Mouse (Mus musculus) adrenal gland, adult 2 months (tissue): Measurements from ENCODE around the gene Stx2. TPM values are rescaled to one million over a fixed set of nuclear protein-coding genes. Genes with fewer than 3 reads are reported as not detected.
"Not testable (repeated sequence)": the region's sequence is repeated elsewhere in the genome, so short reads cannot be mapped to it uniquely, and the experiment has no call there.

ENCODE experiments used
- DNase-seq: peaks from one replicate; pipeline ENCODE4 v3.0.0; 2021
- polyA plus RNA-seq: library from polyadenylated mRNA; depleted of rRNA; stranded (reverse); fragments of >200 nt; gene quantifications from 2 replicates; pipeline ENCODE4 v1.2.3, GENCODE M21; 2012
- total RNA-seq, 2 experiments: library from RNA; stranded (reverse); gene quantifications; 2 replicates each; pipeline ENCODE4 v1.2.3; 2021

Gene Stx2
- total and polyA plus RNA-seq, 3 experiments = 22.1 to 25.9 (median 25.4) TPM

- DNase-seq = no peak
Observed at GRCm38 (mm10) chr5:129009577-129009976, 1.2 kb upstream of the Stx2 start.

GRCm38 (mm10) chr5:129008008-129008407 is 366 bp downstream of the Stx2 start:
- no peak for DNase-seq

- peak; percentile 35 for DNase-seq
Observed at GRCm38 (mm10) chr5:129007105-129007957, 1.0 kb downstream of the Stx2 start.

DNA sequence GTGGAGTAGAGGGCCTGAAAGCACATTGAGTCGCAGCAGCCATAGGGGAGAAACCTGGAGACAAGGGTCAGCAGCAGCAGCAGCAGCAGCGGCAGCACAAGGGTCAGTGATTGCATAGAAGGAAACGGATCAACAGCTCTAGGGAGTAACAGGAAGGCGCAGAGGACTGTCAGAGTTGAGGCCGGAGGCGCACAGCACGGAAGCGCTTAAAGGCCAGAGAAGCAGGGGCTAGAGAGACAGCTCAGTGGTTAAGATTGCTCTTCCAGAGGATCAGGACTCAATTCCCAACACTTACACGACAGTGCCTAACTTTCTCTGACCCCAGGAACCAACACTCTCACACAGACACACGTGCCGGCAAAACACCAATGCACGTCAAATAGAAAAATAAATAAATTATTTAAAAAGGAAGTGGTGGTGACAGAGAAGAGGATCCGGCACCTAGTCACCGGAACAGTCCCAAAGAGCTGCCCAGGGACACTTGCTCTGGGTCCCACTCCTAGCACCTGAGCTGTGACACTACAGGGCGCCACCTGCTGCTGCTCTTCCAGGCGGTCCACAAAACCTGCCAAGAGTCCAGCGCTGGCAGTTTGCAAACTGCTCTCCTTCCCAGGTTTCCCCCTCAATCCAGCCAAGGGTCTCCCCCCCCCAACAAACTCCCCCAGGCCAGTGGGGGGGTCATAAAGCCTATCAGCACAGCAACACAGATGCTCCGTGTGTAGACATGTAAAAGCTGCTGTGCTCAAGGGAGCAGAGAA is 2.2 kb downstream of the Stx2 start:
- DNase-seq = peak; percentile 27

DNA sequence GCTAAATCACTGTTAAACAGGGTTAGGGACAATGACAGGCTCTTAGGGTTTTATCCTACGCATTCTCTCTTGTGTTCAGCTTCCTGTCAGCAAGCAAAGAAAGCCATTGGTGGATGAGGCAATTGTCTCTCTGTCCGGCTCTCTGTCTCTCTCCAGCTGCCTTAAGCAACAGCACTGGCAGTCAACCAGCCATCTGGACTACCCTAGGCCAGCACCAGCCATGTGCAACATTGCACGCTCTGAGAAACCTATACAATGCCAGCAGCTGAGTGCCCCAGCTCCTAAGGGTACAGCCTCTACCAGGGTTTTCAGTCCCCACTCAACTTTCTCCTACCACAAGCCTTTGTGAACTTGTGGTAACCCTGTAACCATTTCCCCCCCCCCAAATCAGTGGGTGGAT is 3.0 kb downstream of the Stx2 start:
- peak; percentile 41 for DNase-seq

GRCm38 (mm10) chr5:129002571-129003011 is 5.8 kb downstream of the Stx2 start:
- DNase-seq = peak; percentile 43

DNA sequence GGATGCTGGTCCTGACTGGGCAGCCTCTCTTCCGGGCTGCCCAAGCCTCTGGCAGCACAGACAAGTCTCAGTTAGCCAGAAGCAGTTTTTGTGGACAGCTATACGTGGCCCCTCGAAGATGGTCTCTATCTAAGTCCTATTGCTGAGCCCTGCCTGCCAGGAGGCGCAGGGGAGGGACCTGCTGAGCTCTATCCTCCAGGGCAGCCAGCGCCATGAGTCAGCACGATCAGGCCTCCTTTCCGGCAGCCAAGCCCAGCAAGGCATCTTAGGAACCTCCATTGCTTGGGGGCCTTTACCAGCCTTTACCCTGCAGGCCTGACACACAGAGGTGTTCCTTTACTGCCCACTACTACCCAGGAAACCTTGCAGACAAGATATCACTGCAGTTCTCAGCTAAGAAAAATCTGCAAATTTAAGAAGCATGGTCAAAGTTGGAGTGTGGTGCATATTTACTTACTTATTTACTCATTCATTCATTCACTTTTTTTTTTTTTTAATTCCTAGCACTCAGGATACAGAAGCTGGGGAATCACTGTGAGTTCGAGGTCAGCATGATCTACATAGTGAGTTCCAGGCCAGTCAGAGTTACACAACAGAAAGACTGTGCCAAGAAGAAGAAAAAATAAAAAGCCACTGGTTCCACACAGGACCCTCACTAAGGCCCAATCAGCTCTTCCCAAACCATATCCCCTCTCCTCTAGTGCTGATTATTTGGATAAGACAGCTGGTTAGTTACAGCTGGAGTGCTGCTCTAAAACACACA is 7.5 kb downstream of the Stx2 start:
- peak; percentile 75 for DNase-seq

DNA sequence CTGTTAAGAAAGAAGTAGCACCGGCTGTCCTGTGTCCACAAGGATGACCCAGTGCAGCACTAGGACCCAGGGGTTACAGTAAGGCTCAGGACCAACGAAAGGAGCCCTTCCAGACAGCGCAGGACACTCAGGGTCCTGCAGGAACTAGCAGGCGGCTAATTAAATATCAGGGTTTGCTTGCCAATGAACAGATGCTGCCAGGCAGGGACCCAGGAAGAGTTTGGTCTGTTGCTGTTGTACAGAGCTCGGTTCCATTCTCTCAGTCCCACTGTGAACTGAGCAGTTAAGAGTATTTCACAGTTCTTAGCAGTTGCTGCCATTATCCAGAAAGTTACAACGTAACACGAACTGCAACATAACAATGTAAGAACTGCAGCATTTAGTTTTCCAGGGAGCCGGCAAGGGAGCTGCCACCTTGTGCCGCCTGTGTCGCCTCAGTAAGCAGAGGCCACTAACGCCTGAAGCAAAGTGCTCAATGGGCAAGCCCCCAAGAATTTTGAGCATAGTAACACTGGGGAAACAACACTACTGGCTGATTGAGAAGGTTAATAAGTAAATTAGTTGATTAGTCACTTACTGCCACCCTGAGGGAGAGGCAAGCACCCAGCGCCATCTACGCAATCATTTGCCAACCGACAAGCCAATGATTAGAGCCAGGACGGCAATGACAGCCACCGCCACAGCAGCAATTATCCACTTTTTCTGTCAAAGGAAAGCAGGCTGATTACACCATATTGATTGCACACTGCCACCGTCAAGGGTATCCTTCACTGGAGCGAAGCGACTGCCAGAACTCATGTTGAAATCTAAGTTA is 21.0 kb downstream of the Stx2 start:
- peak; percentile 67 for DNase-seq

DNA sequence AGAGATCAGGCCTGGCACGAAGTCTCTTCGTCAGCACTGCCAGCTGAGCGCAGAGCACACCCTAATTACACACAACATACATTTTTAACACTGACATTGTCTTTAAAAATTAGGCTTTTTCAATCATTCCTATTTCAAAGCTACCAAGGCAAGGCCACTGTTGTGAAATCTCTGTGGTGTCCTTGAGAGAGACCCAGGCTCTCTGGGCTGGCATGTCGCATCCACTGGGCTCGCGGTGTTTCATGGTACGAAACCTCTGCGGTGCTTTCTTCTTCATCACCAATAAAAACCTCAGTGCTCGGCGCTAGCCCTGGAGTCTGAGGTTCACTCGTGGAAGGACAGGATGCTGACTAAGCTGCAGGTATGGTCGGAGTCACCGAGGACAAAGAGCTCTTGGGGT is 22.4 kb downstream of the Stx2 start:
- DNase-seq = peak; percentile 62

DNA sequence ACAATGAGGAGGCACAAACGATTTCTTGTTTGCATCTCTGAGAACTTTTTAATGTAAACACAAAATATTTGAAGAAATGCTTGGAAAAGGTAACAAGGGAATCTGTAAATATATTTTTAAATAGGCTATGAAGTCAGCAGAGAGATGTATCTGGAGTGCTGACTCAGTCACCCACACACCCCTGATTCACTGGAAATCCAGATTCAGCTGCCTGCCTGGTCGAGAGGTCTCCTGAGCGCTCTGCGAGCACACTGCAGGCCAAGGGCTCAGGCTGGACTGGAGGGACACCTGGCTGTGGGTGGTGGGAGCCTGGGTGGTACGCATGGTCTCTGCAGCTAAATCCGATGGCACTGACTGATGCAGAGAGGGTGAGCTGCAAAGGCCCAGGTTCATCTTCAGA is 23.8 kb downstream of the Stx2 start:
- DNase-seq = no peak

- DNase-seq = peak; percentile 66
Observed at GRCm38 (mm10) chr5:128981607-128982006, 26.8 kb downstream of the Stx2 start.

DNA sequence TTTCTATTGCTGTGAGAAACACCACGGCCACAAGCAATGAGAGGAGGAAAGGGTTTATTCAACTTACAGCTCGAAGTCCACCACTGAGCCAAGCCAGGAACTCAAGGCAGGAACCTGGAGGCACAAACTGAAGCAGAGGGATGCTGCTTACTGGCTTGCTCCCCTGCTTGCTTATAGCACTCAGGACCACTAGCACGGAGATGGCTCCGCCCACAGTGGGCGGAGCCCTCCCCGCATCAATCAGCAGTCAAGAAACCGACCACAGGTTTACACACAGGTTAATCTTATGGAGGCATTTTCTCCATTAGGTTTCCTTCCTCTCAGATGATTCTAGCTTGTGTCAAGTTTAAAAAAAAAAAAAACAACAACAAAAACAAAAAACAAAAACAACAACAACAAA is 27.5 kb downstream of the Stx2 start:
- no peak for DNase-seq

GRCm38 (mm10) chr5:128978957-128979356 is 29.4 kb downstream of the Stx2 start:
- no peak for DNase-seq

DNA sequence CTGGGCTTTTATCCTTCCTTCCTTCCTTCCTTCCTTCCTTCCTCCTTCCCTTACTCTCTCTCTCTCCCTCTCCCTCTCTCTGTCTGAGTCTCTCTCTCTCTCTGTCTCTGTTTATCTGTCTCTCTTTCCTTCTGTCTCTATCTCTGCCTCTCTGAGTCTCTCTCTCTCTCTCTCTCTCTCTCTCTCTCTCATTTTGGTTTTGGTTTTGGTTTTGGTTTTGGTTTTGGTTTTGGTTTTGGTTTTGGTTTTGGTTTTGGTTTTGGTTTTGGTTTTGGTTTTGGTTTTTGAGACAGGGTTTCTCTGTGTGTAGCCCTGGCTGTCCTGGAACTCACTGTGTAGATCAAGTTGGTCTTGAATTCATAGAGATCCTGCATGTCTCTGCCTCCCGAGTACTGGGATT is 30.9 kb downstream of the Stx2 start:
- DNase-seq = not testable (repeated sequence)

DNA sequence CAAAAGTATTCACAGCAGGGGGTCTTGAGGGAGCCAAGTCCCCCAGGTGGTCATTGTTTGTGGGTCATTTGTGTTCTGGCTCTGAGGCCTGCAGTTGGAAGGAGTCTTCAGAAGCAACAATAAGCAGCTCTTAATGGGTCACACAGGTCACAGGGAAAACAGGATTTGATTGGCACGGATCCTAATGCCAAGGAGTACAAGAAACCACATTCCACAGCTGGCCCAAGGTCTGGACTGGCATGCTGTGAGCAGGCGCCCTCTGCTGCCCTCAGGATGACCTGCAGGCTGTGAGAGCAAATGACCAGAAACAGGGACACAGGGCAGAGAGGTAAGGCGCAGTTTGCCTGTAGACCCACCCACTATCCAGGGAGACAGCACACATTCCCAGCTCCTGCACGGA is 32.1 kb downstream of the Stx2 start:
- DNase-seq = peak; percentile 46

- peak; percentile 71 for DNase-seq
Observed at GRCm38 (mm10) chr5:128971298-128971697, 37.1 kb downstream of the Stx2 start.

DNA sequence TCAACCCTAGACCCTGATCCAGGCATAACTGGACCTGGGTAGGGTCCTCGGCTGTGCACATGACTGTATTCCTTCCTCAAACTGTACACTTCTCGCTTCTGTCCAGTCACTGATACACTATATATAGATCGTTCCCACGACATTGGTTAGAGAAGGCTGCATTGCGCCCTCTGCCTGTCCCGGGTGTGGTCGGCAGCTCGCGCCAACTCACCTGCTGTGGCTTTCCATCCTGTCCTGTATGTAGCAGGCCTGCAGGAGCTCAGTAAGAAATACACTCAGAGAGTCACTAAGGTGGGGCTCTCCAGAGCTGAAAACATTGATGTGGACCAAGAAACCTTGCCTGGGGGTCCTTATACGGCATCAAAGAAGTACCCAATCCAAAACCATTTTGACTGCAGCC is 37.5 kb downstream of the Stx2 start:
- DNase-seq = no peak

- DNase-seq = no peak
Observed at GRCm38 (mm10) chr5:128964353-128964752, 44.0 kb downstream of the Stx2 start.

DNA sequence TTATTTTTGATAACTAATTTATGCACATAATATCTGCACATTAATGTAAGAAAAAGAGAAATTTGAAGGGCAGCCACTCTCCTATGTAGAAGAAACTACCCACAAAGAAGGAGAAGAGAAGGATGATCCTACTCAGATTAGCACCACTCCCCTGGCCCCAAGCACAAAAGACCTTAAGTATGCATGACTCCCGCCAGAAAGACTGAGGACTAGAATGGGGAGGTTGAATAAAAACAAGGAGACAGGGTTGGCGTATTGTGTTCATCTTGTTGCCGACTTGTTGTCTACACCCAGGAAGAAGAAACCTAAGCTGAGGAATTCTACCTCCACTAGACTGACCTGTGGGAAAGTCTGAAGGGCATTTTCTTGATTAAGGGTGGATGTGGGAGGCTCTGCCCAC is 49.5 kb downstream of the Stx2 start:
- no peak for DNase-seq

- DNase-seq = not testable (repeated sequence)
Observed at GRCm38 (mm10) chr5:128954371-128954770, 54.0 kb downstream of the Stx2 start.

DNA sequence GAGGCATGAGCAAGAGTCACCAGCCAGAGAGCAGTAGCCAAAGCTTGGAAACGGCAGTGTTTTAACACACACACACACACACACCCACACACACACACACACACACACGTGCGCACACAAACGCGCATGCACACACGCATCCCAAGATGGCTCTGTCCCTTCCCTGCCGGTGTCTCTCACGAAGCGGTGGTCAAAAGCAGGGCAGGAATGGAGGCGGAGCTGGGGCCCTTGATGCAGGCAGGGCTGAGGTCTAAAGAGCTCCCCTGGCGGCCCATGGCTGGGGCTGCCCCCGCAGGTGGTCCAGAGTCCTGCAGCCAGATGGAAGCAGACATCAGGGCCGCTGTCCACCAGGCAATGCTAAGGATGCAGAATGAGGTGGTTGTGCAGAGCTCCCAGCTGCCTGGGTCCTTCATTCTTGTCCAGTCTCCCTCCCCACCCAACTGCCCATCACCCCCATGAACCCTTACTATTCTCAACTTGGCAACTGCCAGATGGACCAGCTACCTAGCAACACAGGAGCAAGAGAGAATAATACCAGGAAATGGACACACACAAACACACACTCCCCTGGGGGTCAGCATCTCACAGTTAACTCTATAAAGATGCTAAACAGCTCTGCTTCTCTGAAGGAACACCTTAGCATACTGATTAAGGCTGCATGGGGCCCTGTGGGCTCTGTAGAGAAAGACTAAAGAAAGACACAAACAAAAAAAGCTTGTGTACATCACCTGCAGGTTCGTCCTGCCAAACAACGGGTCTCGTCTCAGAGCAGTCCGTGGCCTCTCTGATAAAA is 54.9 kb downstream of the Stx2 start, which contains the start of gene Rimbp2:
Rimbp2 (minus strand) TSS at position 209 of the 793 bp plus-strand sequence.
- DNase-seq = peak; percentile 11
